Mouse (Mus musculus): ENCODE results near the gene Hykk. TPM values are rescaled to one million over a fixed set of nuclear protein-coding genes. Genes with fewer than 3 reads are reported as not detected.

The Hykk gene
- polyA plus RNA-seq, 1 experiment, result 0.04 TPM

- Histone ChIP-seq H3K4me3 (no peak overlapping the region), H3K4me2 (ENCODE audit: low read depth) (no peak overlapping the region), H3K36me3 (ENCODE audit: control insufficient read depth, insufficient read depth) (peaks cover 30% of the 10 kb centered on the region), H3ac (ENCODE audit: control insufficient read depth, insufficient read length) (no peak overlapping the region), H3K79me2 (ENCODE audit: control insufficient read depth, insufficient read depth) (no peaks in the 10 kb centered on the region), H3K27me3 (ENCODE audit: control insufficient read depth, insufficient read depth, insufficient read length) (no peaks in the 10 kb centered on the region)
- no peak for TF ChIP-seq POLR2AphosphoS2 (IDR thresholded peaks at IDR 0.05; ENCODE audit: insufficient read length, low read depth)
- TF ChIP-seq TCF12 (IDR thresholded peaks at IDR 0.05; ENCODE audit: insufficient read depth, poor library complexity, severe bottlenecking), result no peak
- TF ChIP-seq USF1 (IDR thresholded peaks at IDR 0.05; ENCODE audit: low read depth), result no peak
Observed at GRCm38 (mm10) chr9:54961059-54961458, 44.0 kb downstream of the Hykk start.

GRCm38 (mm10) chr9:54963669-54964068 is 46.6 kb downstream of the Hykk start:
- Histone ChIP-seq H3K79me2 (ENCODE audit: control insufficient read depth, insufficient read depth) (no peaks in the 10 kb centered on the region), H3K27me3 (ENCODE audit: control insufficient read depth, insufficient read depth, insufficient read length) (no peaks in the 10 kb centered on the region), H3ac (ENCODE audit: control insufficient read depth, insufficient read length) (no peak overlapping the region), H3K36me3 (ENCODE audit: control insufficient read depth, insufficient read depth) (peaks cover 7% of the 10 kb centered on the region), H3K4me2 (ENCODE audit: low read depth) (no peak overlapping the region), H3K4me3 (no peak overlapping the region)
- TF ChIP-seq POLR2AphosphoS2 (IDR thresholded peaks at IDR 0.05; ENCODE audit: insufficient read length, low read depth) (no peak), SRF (IDR thresholded peaks at IDR 0.05; ENCODE audit: control insufficient read depth, insufficient read length, low read depth) (no peak), CEBPB (IDR thresholded peaks at IDR 0.05; ENCODE audit: insufficient read depth, poor library complexity, severe bottlenecking) (no peak), TCF12 (IDR thresholded peaks at IDR 0.05; ENCODE audit: insufficient read depth, poor library complexity, severe bottlenecking) (no peak)

GRCm38 (mm10) chr9:54969972-54970637 is 53.0 kb downstream of the Hykk start:
- Histone ChIP-seq H3K36me3 (ENCODE audit: control insufficient read depth, insufficient read depth) (no peaks in the 10 kb centered on the region), H3K4me2 (ENCODE audit: low read depth) (no peak overlapping the region), H3K4me3 (no peak overlapping the region), H3K79me2 (ENCODE audit: control insufficient read depth, insufficient read depth) (no peaks in the 10 kb centered on the region), H3ac (ENCODE audit: control insufficient read depth, insufficient read length) (no peak overlapping the region), H3K27me3 (ENCODE audit: control insufficient read depth, insufficient read depth, insufficient read length) (peaks cover 6% of the 10 kb centered on the region)
- TF ChIP-seq MAX (IDR thresholded peaks at IDR 0.05; ENCODE audit: low read depth) (no peak), CEBPB (IDR thresholded peaks at IDR 0.05; ENCODE audit: insufficient read depth, poor library complexity, severe bottlenecking) (no peak), TCF12 (IDR thresholded peaks at IDR 0.05; ENCODE audit: insufficient read depth, poor library complexity, severe bottlenecking) (no peak), MYOD1 (IDR thresholded peaks at IDR 0.05; ENCODE audit: control insufficient read depth in 1 of 3, insufficient read length in 2 of 3, low read depth in 2 of 3) (no peak), POLR2A (IDR thresholded peaks at IDR 0.05; ENCODE audit: insufficient read length, low read depth) (no peak), REST (IDR thresholded peaks at IDR 0.05; ENCODE audit: insufficient read depth, insufficient read length) (no peak), MYOG (IDR thresholded peaks at IDR 0.05; ENCODE audit: control insufficient read depth in 1 of 3, insufficient read depth in 1 of 3, insufficient read length in 2 of 3, low read depth in 2 of 3) (no peak), SRF (IDR thresholded peaks at IDR 0.05; ENCODE audit: control insufficient read depth, insufficient read length, low read depth) (no peak), E2F4 (IDR thresholded peaks at IDR 0.05; ENCODE audit: insufficient read depth) (no peak), USF1 (IDR thresholded peaks at IDR 0.05; ENCODE audit: low read depth) (no peak), POLR2AphosphoS2 (IDR thresholded peaks at IDR 0.05; ENCODE audit: insufficient read length, low read depth) (no peak), TCF3 (IDR thresholded peaks at IDR 0.05; ENCODE audit: insufficient read length, low read depth) (no peak)

GRCm38 (mm10) chr9:54980674-54981073 is 63.6 kb downstream of the Hykk start, which contains the start of gene Chrna5:
TSS of gene Chrna5 (plus strand) at chr9:54980880.
- H3ac ChIP-seq (ENCODE audit: control insufficient read depth, insufficient read length), result no peak within 1 kb of the TSS
- peak within 1 kb of the TSS; percentile 18 for H3K4me2 ChIP-seq (ENCODE audit: low read depth)
- H3K79me2 ChIP-seq (ENCODE audit: control insufficient read depth, insufficient read depth), result no peaks in the 10 kb centered on the region
- H3K4me3 ChIP-seq, result no peak within 1 kb of the TSS
- TF ChIP-seq POLR2A (IDR thresholded peaks at IDR 0.05; ENCODE audit: insufficient read length, low read depth) (no peak), TCF12 (IDR thresholded peaks at IDR 0.05; ENCODE audit: insufficient read depth, poor library complexity, severe bottlenecking) (no peak), MAX (IDR thresholded peaks at IDR 0.05; ENCODE audit: low read depth) (no peak), CEBPB (IDR thresholded peaks at IDR 0.05; ENCODE audit: insufficient read depth, poor library complexity, severe bottlenecking) (no peak), POLR2AphosphoS2 (IDR thresholded peaks at IDR 0.05; ENCODE audit: insufficient read length, low read depth) (no peak), E2F4 (IDR thresholded peaks at IDR 0.05; ENCODE audit: insufficient read depth) (no peak)
- peaks cover 32% of the 10 kb centered on the region for H3K27me3 ChIP-seq (ENCODE audit: control insufficient read depth, insufficient read depth, insufficient read length)
- H3K36me3 ChIP-seq (ENCODE audit: control insufficient read depth, insufficient read depth), result no peaks in the 10 kb centered on the region

- Histone ChIP-seq H3K4me2 (ENCODE audit: low read depth) (peak overlapping the region; percentile 18), H3K79me2 (ENCODE audit: control insufficient read depth, insufficient read depth) (no peaks in the 10 kb centered on the region), H3K36me3 (ENCODE audit: control insufficient read depth, insufficient read depth) (no peaks in the 10 kb centered on the region), H3ac (ENCODE audit: control insufficient read depth, insufficient read length) (no peak overlapping the region), H3K4me3 (no peak overlapping the region), H3K27me3 (ENCODE audit: control insufficient read depth, insufficient read depth, insufficient read length) (peaks cover 32% of the 10 kb centered on the region)
- TF ChIP-seq REST (IDR thresholded peaks at IDR 0.05; ENCODE audit: insufficient read depth, insufficient read length) (no peak), POLR2A (IDR thresholded peaks at IDR 0.05; ENCODE audit: insufficient read length, low read depth) (no peak), MYOG (IDR thresholded peaks at IDR 0.05; ENCODE audit: control insufficient read depth in 1 of 3, insufficient read depth in 1 of 3, insufficient read length in 2 of 3, low read depth in 2 of 3) (no peak), MAX (IDR thresholded peaks at IDR 0.05; ENCODE audit: low read depth) (no peak)
Observed at GRCm38 (mm10) chr9:54981291-54982191, 64.5 kb downstream of the Hykk start.

All from myocyte (in vitro differentiated cells).